Mouse (Mus musculus): Measurements from ENCODE around the gene Pwwp2a. TPM values are rescaled to one million over a fixed set of nuclear protein-coding genes. Genes with fewer than 3 reads are reported as not detected.

Gene Pwwp2a
- total RNA-seq, 1 experiment from 2014 or later, result 49.5 TPM

Other genes with a start within 250 kb of the Pwwp2a start
- gene Slu7, start 248.3 kb upstream of the Pwwp2a start, total RNA-seq (2017), result 93.5 and 112 TPM in 2 replicates
- gene C1qtnf2, start 207.7 kb upstream of the Pwwp2a start, total RNA-seq (2017), result not detected in 2 replicates
- gene Ccnjl, start 153.2 kb upstream of the Pwwp2a start, total RNA-seq (2017), result 2.5 and 3.1 TPM in 2 replicates
- 0.40 and 1.3 TPM in 2 replicates for gene 4933415A04Rik, start 95.0 kb upstream of the Pwwp2a start, total RNA-seq (2017)
- not detected in 2 replicates for gene Fabp6, start 80.5 kb upstream of the Pwwp2a start, total RNA-seq (2017)
- gene Ttc1, start 66.0 kb downstream of the Pwwp2a start, total RNA-seq (2017), result 68.7 and 101 TPM in 2 replicates
- gene Adra1b, start 219.2 kb downstream of the Pwwp2a start, total RNA-seq (2017), result not detected in 2 replicates

Data from hematopoietic stem cell, adult 5-6 weeks (primary cell).